Mouse (Mus musculus): Measurements from ENCODE around the gene Tcte2.

Gene Tcte2

GRCm38 (mm10) chr17:13745373-13745772 lies 16.3 kb downstream of the Tcte2 start:
- no peak for DNase-seq (ENCODE audit: low read depth, low spot score)

GRCm38 (mm10) chr17:13744824-13745223 lies 16.8 kb downstream of the Tcte2 start:
- DNase-seq (ENCODE audit: low read depth, low spot score) = no peak

DNA sequence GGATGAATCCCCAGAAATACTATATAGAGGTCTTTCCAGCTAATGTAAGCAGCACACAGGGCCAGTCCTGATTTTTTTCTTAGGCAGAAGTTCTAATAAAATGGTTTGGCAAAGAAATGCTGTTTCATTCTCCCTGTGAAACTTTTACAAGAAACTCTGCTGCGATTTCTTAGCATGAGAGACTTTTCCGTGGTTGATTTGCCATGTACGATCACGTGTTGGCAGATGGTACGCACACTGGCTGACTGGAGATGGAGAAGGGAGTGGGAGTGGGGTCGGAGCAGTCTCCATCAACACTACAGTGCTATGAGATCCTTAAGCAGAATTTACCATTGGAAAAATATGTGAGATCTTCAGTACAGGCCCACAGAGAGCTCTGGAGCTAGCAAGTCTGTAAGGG lies 17.4 kb downstream of the Tcte2 start:
- DNase-seq (ENCODE audit: low read depth, low spot score) = no peak

DNA sequence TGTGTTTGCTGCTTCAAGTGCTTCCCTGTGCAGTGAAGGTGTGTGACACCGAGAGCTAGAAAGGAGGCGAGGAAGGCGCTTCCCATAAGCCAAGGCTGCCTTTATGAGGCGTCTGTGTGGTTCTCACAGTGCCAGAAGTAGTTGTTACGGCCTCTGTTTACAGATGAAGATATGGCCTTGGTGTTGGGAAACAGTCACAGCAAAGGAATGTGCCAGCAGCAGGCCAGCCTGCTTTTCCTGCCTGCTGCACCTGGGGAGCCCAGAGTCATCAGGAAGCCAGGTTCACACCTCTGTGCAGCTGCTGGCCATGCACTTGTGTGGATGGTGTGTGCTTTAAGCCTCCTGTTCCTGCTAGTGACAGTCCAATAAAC lies 17.9 kb downstream of the Tcte2 start:
- no peak for DNase-seq (ENCODE audit: low read depth, low spot score)

GRCm38 (mm10) chr17:13742941-13743708 lies 18.5 kb downstream of the Tcte2 start:
- DNase-seq (ENCODE audit: low read depth, low spot score) = no peak

GRCm38 (mm10) chr17:13742334-13742733 lies 19.3 kb downstream of the Tcte2 start:
- DNase-seq (ENCODE audit: low read depth, low spot score) = no peak

DNA sequence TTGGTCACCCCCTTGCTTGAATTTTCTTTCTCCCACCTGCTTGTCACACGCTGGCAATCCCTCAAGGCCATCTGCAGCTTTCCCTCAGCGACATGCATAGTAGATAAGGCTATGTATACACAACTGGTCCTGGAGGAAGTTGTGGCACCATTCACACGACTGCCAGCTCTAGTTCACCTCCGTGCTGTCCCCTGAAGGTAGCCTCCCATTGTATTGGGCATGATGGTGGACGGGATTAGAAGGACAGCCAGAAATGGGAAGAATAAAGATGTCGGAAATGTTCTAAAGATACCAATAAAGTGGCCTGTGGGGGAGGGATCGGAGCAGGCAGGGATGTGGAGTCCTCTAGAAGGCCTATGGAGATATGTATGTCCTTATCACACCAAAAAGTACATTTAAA lies 20.0 kb downstream of the Tcte2 start:
- DNase-seq (ENCODE audit: low read depth, low spot score) = no peak

DNA sequence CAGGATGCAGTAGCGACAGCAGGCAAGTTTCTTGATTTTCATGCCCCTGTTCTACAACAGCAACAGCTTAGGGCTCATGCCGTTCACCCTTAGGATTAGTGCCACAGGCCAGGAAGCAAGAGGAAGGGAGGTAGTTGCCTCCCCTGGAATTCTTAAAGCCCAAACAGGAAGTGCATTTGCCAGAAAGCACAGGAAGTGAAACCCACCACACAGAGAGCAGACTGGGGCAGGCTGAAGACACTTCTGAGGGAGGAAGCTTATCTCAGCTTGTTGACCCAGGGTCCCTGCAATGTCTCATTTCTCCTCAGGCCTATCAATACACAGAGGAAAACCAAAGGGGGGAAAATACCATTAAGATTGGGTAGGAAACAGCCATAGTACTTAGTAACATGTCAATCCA lies 20.8 kb downstream of the Tcte2 start:
- no peak for DNase-seq (ENCODE audit: low read depth, low spot score)

GRCm38 (mm10) chr17:13739981-13740380 lies 21.6 kb downstream of the Tcte2 start:
- no peak for DNase-seq (ENCODE audit: low read depth, low spot score)

DNA sequence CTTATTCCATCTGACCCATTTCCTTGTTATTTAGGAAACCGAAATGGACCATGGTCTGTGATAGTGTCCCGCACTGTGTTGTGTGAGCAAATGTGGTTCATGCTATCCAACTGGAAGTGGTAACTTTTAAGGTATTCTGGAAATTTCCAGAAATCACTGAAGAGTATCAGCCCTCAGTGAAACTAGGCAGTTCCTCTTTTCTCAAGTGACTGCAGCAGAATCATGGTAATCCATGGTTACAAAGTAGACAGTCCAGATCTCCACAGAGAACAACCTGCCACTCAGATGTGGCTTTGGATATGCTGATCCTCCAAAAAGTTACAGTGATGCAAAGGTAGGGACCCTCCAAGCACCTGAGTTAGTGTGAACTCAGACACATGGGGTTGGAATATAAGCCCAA lies 22.7 kb downstream of the Tcte2 start:
- DNase-seq (ENCODE audit: low read depth, low spot score) = no peak

- no peak for DNase-seq (ENCODE audit: low read depth, low spot score)
Observed at GRCm38 (mm10) chr17:13738121-13738776, 23.4 kb downstream of the Tcte2 start.

- DNase-seq (ENCODE audit: low read depth, low spot score) = no peak
Observed at GRCm38 (mm10) chr17:13737336-13737735, 24.3 kb downstream of the Tcte2 start.

GRCm38 (mm10) chr17:13735803-13736282 lies 25.8 kb downstream of the Tcte2 start:
- DNase-seq (ENCODE audit: low read depth, low spot score) = no peak

- DNase-seq (ENCODE audit: low read depth, low spot score) = no peak
Observed at GRCm38 (mm10) chr17:13735057-13735456, 26.6 kb downstream of the Tcte2 start.

- no peak for DNase-seq (ENCODE audit: low read depth, low spot score)
Observed at GRCm38 (mm10) chr17:13733971-13734370, 27.7 kb downstream of the Tcte2 start.

- DNase-seq (ENCODE audit: low read depth, low spot score) = no peak
Observed at GRCm38 (mm10) chr17:13732685-13733084, 28.9 kb downstream of the Tcte2 start.

DNA sequence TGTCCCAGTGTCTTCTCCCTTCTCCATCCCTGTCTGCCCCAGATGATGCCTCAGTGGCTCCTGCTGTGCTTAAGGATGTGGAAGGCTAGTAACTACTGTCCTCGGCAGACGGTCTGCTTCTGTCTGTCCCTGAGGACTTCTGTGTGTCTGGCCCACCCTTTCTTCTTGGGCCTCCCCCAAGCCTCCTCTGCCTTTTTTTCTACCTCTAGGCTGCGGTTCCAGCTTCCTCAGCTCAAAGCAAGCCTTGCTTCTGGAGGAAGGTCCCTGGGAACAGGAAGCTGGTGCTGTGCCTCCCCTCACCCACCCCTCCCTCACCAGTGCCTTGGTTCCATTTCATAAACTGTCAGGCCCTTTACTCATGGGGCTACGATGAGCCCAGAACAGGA lies 29.9 kb downstream of the Tcte2 start:
- DNase-seq (ENCODE audit: low read depth, low spot score) = no peak

GRCm38 (mm10) chr17:13730980-13731726 lies 30.5 kb downstream of the Tcte2 start:
- DNase-seq (ENCODE audit: low read depth, low spot score) = no peak

DNA sequence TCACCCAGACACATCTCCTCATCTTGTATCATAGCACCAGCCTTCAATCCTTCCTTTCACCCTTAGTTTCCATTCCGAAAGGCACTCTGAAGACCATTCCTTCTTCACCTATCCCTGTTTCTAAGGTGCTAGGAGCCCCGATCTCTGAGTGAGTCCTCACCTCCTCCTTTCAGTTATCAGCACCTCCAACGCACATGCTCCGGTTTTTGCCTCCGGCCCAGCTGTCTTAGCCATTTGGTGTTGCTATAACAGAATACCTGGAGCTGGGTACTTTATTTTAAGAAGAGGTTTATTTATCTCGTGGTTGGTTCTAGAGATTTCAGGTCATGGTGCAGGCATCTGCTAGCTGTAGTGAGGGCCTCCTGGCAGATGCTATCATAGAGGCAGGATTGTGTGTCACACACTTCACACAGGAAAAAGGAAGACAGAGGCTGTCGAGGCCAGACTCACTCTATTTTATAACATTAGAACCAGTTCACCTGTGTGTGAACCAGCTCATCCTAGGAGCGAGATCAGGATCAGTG lies 34.7 kb downstream of the Tcte2 start:
- DNase-seq (ENCODE audit: low read depth, low spot score) = no peak

DNA sequence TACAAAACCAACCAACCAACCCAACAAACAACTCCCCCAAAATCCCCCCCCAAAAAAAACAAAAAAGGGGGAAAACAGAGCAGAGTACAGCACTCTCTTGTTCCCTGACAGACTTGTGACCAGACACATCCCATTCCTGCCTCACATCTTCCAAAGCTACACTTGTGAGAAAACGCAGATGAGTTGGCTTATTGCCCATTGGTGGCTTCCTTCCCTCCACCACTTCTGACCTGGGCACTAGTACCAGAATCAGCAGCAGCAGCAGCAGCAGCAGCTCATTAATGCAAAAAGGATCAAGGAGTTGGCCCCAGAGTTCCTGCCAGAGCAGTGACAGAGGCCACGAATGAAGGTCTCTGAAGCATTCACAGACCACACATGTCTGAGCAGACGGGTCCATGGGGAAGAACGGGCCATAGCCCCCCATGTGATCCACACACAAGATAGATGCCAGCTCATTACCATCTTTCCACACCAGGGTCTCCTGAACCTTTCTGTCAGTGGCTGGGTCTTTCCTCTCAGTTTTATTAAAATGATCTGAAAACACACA lies 36.5 kb downstream of the Tcte2 start:
- no peak for DNase-seq (ENCODE audit: low read depth, low spot score)

GRCm38 (mm10) chr17:13722434-13722833 lies 39.2 kb downstream of the Tcte2 start:
- DNase-seq (ENCODE audit: low read depth, low spot score) = no peak

DNA sequence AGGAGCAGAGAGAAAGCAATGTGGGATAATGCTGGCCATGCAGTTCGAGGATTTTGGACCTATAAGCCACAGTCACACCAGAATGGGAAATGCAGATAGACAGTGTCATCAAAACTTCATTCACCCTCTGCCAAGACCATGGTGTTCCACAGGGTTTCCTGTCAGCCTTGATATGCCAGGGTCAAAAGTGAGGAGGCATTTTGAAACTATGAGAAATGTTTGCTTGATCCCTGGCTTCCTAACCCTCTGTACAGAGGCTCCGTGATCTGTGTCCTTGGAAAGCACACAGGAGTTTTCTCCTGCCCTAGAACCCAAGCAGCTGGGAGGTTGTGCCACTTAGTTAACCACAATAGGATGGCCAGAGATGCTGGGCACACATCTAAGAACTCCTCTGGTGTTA lies 40.3 kb downstream of the Tcte2 start:
- DNase-seq (ENCODE audit: low read depth, low spot score) = no peak

Data from retina, postnatal 7 days (tissue).